Mouse (Mus musculus) liver, postnatal 0 days (tissue): ENCODE measurements around the gene Zcchc7.

Source experiments
- CTCF ChIP-seq: sonication (generic); IDR thresholded peaks from 2 replicates; pipeline ENCODE4 v1.5.1; 2016; ENCODE audit warnings: antibody characterized with exemption, low read depth
- EP300 ChIP-seq: IDR thresholded peaks from 2 replicates; pipeline ENCODE4 v1.6.1; 2016; ENCODE audit warnings: antibody characterized with exemption, low read depth, mild to moderate bottlenecking

DNA sequence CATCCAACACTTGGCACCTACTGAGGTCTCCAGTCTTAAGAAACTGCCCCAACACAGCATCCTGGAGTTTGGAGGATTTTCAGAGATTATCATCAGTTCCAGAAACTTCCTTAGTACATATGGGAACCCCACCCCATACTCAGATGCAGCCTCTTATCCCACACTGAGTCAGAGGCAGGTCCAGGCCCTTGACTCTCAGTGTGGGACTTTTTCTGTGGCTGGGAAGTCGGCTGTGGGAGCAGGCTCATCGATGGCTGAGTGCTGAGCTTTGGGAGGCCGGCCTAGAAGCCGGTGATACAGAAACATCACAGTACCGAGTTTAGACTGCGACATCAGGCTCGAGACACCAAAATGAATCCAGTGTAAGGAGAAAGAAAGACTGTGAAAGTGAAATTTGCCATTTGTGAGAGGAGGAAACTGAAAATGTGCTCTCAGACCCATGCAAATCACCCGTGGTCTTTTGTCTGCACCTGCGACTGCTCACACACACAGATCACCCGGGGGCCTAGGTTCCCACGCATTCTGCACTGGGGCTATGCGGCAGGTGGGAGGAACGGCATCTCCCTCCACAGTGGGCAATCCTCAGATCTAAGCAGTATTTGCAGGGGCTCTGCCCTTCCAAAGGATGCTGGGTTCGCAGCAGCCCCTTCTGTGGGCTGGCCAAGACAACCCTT, 184.0 kb downstream of the Zcchc7 start:
- no peak for TF ChIP-seq EP300
- no peak for TF ChIP-seq CTCF
